Mouse (Mus musculus) T-cell, adult 2 months (primary cell): ENCODE data around the gene A030003K21Rik.

Experiments used
- DNase-seq: peaks from one replicate; pipeline ENCODE4 v3.0.0; 2022; ENCODE audit warnings: low spot score

The A030003K21Rik gene

DNA sequence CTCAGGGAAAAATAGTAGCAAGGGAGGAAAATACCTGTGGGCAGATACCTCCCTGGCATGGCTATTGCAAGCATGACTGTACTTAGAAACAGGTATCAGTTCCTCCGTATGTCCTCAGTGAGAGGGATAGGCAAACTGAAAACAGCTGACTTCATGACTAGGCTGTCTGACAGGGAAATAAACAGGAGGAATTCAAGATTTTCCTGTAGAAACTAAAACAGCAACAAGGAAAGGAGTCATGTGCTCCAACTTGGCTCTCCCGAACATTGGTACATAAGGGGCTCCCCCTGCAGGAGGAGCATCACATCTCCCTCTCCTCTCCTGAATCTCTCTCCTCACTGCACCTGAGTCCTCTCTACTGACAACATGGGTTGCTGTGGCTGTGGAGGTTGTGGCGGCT is 30.2 kb downstream of the A030003K21Rik start, which contains the start of gene A030005L19Rik:
Gene A030005L19Rik, plus strand, starts transcription at position 301 of the 400 bp plus-strand sequence.
- no peak for DNase-seq

- no peak for DNase-seq
Observed at GRCm38 (mm10) chr1:82905886-82906285, 37.3 kb downstream of the A030003K21Rik start.

- no peak for DNase-seq
Observed at GRCm38 (mm10) chr1:82901201-82901600, 42.0 kb downstream of the A030003K21Rik start.

GRCm38 (mm10) chr1:82900567-82900966 is 42.6 kb downstream of the A030003K21Rik start:
- peak; percentile 55 for DNase-seq

DNA sequence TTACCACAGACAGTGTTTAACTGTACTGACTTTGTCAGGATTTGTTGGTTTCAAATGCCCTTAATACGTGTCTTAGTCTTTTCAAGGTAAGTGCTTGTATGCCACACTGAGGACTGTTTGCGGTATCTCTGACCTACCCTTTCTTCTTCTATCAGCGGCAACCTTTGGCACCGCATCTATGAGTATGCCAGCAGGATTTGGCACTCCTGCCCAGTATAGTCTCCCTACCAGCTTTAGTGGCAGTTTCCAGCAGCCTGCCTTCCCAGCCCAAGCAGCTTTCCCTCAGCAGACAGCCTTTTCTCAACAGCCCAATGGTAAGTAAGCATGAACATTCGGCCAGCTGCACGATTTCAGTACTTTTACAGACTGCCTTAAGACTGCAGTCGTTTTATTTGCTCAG is 49.9 kb downstream of the A030003K21Rik start:
- DNase-seq: no peak
